Mouse (Mus musculus) left cerebral cortex, postnatal 25 days (tissue): ENCODE data around the gene Sik1. TPM values are rescaled to one million over a fixed set of nuclear protein-coding genes. Genes with fewer than 3 reads are reported as not detected.
"Not testable (repeated sequence)": the region's sequence is repeated elsewhere in the genome, so short reads cannot be mapped to it uniquely, and the experiment has no call there.

ENCODE experiments used
- DNase-seq, 2 experiments: peaks; one replicate each; pipeline ENCODE4 v3.0.0; 2022; ENCODE audit warnings: low spot score in 2 of 2, mixed read lengths in 1 of 2
- intact Hi-C: fragments of 180-260 bp; cut with DNase I; formaldehyde crosslinking; loops from one replicate; pipeline ENCODE4 v1.15.1; 2025
- total RNA-seq, 2 experiments: library from RNA; stranded (reverse); gene quantifications; 2 replicates each; pipeline ENCODE4 v1.2.3; 2021

Gene Sik1
- total RNA-seq = 10 to 100 TPM; 20.2 to 20.9 TPM

DNA sequence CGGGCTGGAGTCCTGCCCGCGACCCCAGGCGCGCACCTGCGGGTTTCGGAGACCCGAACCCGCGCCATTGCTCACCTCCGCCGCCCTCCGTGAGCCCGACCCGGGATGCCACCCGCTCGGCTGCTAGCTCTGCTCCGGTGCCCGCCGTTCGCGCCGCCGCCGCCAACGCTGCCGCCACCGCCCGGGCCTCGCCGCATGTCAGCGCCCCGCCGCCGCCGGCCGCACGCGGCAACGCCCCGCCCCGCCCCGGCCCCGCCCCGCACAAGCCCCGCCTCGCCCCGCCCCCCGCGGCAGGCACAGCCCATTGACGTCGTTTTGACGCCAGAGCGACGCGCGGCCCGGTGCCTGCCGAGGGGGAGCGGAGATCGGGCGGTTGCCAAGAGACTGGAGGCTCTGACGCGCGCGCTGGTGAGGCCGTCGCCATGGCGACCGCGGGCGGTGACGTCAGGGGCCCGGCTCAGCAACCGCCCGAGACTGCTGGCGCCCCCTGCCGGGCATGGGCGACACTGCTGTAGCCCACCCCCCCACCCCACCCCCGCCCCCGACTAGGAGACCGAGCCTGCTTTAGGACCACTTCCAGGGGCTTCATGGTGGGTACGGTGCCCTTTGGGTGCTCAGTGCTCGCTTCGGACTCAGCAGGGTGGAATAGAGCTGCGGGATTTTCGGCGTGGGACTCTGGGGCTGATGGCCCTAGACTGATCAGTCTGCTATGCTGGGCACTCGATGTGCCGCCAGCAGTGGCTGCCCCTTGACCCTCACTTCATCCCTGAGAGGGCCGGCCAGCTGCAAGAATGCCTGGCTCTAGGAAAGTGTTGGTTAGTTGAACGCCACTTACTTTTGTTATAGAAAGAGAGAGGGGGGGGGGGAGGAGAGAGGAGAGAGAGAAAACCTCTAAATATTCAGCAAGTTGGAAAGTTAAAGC is at the start of gene Sik1:
TSS of gene Sik1 (minus strand) at position 208 of the 922 bp plus-strand sequence.
- peak; percentile 98 to 100 for DNase-seq
- intact Hi-C loops = loop anchor here (1.0 to 10.0 kb wide), 7 partner anchors 21 to 349 kb away; no protein-coding TSS in a partner anchor

- intact Hi-C loops = no loop called here
- no peak for DNase-seq
These were observed 49.7 kb upstream of the Sik1 start for GRCm38 (mm10) chr17:31905201-31905790.

DNA sequence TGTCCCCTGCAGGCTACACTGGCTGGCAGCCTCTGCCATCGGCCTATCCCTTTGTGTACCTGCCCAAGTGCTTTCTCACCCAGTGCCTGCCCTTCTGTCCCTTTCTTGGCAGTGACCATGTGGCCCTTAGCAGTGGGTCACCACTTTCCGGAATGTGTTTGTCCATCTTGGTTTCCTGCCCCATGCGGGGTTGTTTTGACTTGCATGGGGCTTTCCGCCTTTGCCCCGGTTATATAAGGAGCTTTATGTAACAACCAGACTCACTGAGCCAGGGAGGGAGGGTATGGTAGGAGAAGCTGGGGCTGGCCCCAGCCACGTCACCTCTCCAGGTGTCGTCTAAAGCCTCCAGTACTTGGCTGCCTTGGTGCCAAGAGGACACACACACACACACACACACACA is 48.4 kb upstream of the Sik1 start:
- intact Hi-C loops = no loop called here
- DNase-seq = no peak

GRCm38 (mm10) chr17:31902630-31903198 is 47.1 kb upstream of the Sik1 start:
- intact Hi-C loops = no loop called here
- DNase-seq = no peak

GRCm38 (mm10) chr17:31901461-31902204 is 46.0 kb upstream of the Sik1 start:
- no peak for DNase-seq
- intact Hi-C loops = no loop called here

DNA sequence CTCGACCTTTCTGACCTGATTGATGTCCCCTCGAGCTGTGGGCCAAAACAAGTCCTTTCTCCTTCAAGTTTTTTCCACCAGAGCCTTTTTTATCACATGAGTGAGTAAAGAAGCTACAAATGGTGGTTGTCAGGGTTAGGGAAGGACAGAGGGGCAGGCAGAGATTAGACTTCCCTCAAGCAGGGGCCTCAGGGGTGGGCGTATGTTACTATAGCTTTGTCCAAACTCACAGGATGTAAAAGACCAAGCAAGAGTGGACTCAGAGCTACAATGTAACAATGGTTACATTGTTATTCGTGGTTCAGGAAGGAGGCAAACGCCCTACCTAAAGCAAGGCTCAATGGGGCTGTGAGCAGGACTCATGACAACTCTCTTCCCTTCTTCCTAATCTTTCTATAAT is 43.3 kb upstream of the Sik1 start:
- intact Hi-C loops = no loop called here
- DNase-seq = no peak

- DNase-seq = no peak
- intact Hi-C loops = no loop called here
These were observed 41.7 kb upstream of the Sik1 start for GRCm38 (mm10) chr17:31897186-31897793.

DNA sequence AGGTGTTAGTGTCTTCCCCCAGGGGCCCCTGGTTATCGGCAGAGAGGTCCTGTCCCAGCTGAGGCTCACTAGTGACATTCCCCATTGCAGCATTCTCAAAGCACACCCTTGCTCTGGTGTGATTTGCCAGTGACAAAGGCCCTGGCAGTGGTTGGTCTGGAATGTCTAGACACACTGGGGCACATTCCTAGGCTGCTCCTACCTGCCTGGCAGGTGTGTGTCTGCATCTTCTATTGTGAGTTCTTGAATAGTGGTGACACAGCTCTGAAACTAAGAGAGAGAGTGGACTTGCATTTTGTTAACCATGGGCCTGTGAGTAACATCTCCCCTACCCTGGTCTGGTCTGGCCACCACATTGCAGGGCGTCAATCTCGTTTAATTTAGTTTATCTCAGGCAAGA is 41.1 kb upstream of the Sik1 start:
- DNase-seq = no peak
- intact Hi-C loops = no loop called here

DNA sequence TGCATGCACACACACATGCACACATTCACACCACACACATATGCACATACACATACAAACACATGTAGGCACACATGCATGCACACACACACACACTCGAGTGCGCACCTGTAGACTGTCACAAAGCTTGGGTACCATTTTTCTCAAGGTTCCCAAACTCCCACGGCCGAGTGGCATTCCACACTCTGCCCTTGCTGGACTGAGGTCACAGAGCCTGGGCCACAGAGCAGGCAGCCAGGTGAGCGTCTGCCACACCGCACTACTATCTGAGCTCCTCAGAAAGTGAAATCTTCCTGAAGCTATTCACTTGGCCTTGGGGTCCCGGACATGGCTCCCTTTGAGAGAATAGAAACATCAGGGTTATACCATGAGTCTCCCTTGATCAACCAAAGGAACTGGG is 40.7 kb upstream of the Sik1 start:
- intact Hi-C loops = no loop called here
- DNase-seq = no peak

- intact Hi-C loops = no loop called here
- no peak for DNase-seq
These were observed 37.9 kb upstream of the Sik1 start for GRCm38 (mm10) chr17:31893371-31894060.

GRCm38 (mm10) chr17:31892750-31893149 is 37.1 kb upstream of the Sik1 start:
- intact Hi-C loops = no loop called here
- DNase-seq = peak; percentile 50 to 85

DNA sequence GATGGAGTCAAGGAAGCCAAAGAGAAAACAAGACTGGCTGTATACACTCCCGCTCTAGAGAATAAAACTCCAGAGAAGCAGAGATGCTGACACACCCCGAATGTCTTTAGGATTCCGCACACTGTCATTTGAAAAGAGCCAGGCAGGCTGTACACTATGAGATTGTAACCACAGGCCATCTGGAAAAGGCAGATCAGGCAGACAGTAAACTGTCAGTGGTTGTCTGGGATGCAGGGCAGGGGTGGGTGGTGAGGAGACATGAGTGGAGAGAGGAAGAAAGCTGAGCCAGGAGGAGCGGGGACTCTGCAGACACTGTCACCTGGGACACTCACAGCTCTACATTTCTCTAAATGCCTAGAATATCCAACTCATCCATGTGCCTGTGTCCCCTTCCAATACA is 36.3 kb upstream of the Sik1 start:
- peak in 1 of 2 experiments; percentile 49 for DNase-seq
- intact Hi-C loops = no loop called here

DNA sequence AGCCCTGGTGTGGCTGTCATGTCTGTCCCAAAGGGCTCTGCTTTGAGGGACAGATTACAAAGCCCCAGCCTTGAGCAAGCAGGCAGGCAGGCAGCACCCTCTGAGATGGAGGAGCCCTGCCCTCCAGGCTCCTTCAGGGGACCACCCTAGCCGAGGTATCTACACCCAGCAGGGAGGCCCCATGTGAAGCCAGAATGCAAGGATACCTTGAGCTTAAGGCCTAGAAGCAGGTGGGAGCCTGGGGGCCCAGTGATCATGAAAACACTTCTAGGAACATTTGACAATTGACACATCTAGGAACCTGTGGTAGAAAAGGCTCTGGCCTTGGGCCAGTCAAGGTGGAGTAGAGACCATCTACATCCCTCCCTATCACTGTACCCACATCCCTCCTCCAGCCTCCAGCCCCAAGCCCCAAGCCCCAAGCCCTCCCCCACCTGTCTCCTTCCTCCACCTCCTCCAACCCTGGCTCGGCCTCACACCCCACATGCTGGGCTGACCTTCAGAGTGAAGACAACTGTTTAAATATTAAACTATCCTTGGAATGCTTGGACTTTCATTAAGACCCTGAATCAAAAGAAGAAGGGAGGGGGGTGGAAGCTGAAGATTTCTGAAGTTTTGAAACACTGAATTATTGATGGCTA is 34.8 kb upstream of the Sik1 start:
- DNase-seq = no peak
- intact Hi-C loops = no loop called here

GRCm38 (mm10) chr17:31889446-31890201 is 34.0 kb upstream of the Sik1 start:
- no peak for DNase-seq
- intact Hi-C loops = no loop called here

GRCm38 (mm10) chr17:31888540-31888939 is 32.9 kb upstream of the Sik1 start:
- no peak for DNase-seq
- intact Hi-C loops = no loop called here

DNA sequence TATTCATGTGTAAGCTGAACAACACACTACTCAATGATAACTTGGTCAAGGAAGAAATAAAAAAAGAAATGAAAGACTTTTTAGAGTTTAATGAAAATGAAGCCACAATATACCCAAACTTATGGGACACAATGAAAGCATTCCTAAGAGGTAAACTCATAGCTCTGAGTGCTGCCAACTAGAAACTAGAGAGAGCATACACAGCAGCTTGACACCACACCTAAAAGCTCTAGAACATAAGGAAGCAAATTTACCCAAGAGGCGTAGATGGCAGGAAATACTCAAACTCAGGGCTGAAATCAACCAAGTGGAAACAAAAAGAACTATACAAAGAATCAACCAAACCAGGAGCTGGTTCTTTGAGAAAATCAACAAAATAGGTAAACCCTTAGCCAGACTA is 29.1 kb upstream of the Sik1 start:
- DNase-seq, intact Hi-C loops: not testable (repeated sequence)

- intact Hi-C loops = no loop called here
- no peak for DNase-seq
These were observed 23.8 kb upstream of the Sik1 start for GRCm38 (mm10) chr17:31879406-31879805.

DNA sequence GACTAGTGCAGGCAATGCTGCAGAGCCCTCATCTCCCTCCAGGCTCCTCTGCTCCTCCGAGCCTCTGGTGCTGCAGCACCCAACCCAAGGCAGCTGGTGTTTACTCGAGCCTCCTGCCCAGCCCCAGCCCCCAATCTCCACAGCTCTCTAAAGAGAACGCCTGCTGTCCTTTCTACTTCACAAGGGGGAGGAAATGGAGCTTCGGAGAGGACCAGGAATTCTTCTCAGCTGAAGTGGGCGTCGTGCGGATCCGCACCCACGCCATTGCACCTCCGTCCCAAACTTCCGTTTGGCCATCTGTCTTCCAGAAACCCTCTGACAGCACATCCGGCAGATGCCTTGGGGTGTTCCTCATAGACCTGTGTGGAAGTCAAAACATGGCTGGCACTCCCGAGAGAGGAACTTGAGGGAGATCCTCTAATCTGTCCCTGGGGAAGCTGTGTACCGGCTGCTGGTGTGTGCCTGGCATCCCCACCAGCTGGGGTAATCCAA is 22.1 kb upstream of the Sik1 start:
- intact Hi-C loops = loop anchor here (1.0 kb wide), 2 partner anchors 22 to 146 kb away; partner anchors contain the start of gene Sik1
- peak; percentile 74 to 96 for DNase-seq
